Mouse (Mus musculus) forebrain, embryonic 16.5 days (tissue): Measurements from ENCODE around the gene Arrdc2. TPM values are rescaled to one million over a fixed set of nuclear protein-coding genes. Genes with fewer than 3 reads are reported as not detected.
"Not testable (repeated sequence)": the region's sequence is repeated elsewhere in the genome, so short reads cannot be mapped to it uniquely, and the experiment has no call there.

Experiments
- ATAC-seq: fragments of 200-750 bp; cut with Nextera tagmentation; 2 replicates; pipeline ENCODE4 v1.8.0; 2017; ENCODE audit warnings: mild to moderate bottlenecking, moderate library complexity
- H3K27ac ChIP-seq: fragments of 300-500 bp; sonication (generic); 2 replicates; pipeline ENCODE4 v1.5.1; 2014; ENCODE audit warnings: low read length, control low read depth
- H3K27me3 ChIP-seq: fragments of 300-500 bp; sonication (generic); replicated peaks from 2 replicates; pipeline ENCODE4 v1.6.1; 2014; ENCODE audit warnings: low read length; ENCODE audit not compliant: control insufficient read depth, insufficient read depth
- H3K36me3 ChIP-seq: fragments of 300-500 bp; sonication (generic); 2 replicates; pipeline ENCODE4 v1.6.1; 2014; ENCODE audit not compliant: control insufficient read depth, insufficient read depth
- H3K4me1 ChIP-seq: fragments of 300-500 bp; sonication (generic); replicated peaks from 2 replicates; pipeline ENCODE4 v1.6.1; 2014; ENCODE audit warnings: low read length; ENCODE audit not compliant: control insufficient read depth, insufficient read depth
- H3K4me2 ChIP-seq: fragments of 300-500 bp; sonication (generic); 2 replicates; pipeline ENCODE4 v1.6.1; 2014; ENCODE audit warnings: mild to moderate bottlenecking, low read length, control low read depth
- H3K4me3 ChIP-seq: fragments of 300-500 bp; sonication (generic); replicated peaks from 2 replicates; pipeline ENCODE4 v1.5.1; 2014; ENCODE audit warnings: mild to moderate bottlenecking, low read length, control low read depth
- H3K9ac ChIP-seq: fragments of 300-500 bp; sonication (generic); replicated peaks from 2 replicates; pipeline ENCODE4 v1.6.1; 2014; ENCODE audit warnings: low read depth, low read length, control low read depth
- H3K9me3 ChIP-seq: fragments of 300-500 bp; sonication (generic); 2 replicates; pipeline ENCODE4 v1.6.1; 2016; ENCODE audit warnings: low read length; ENCODE audit not compliant: control insufficient read depth
- WGBS: fragments of 180-500 bp; shearing (Covaris S2); extraction: QIAGEN DNeasy Blood & Tissue Kit; methylation state at CpG from one replicate; pipeline ENCODE4 v1.1.7; 2014; 5-methylcytosine and 5-hydroxymethylcytosine counted together
- polyA plus RNA-seq: library from polyadenylated mRNA; unstranded; fragments of >200 nt; fragmentation: Nextera tagmentation; extraction: Ambion mirVana; gene quantifications from 2 replicates; pipeline ENCODE4 v1.2.1, GENCODE M21; 2015

Gene Arrdc2
- polyA plus RNA-seq, 1 experiment from 2014 or later: 7.4 TPM

GRCm38 (mm10) chr8:70833520-70833919 lies 6.0 kb downstream of the Arrdc2 start:
- H3K4me3 ChIP-seq: no peak overlapping the region
- peaks cover 3% of the 10 kb centered on the region for H3K4me1 ChIP-seq
- no peaks in the 10 kb centered on the region for H3K9me3 ChIP-seq
- no peaks in the 10 kb centered on the region for H3K36me3 ChIP-seq
- H3K9ac ChIP-seq: no peak overlapping the region
- H3K27ac ChIP-seq: no peak overlapping the region
- H3K27me3 ChIP-seq: no peaks in the 10 kb centered on the region
- no peak for ATAC-seq
- WGBS: 47% methylated on average over 15 of the region's 15 CpGs
- no peak overlapping the region for H3K4me2 ChIP-seq

GRCm38 (mm10) chr8:70833018-70833482 lies 6.5 kb downstream of the Arrdc2 start:
- Histone ChIP-seq H3K9ac (no peak overlapping the region), H3K4me1 (no peaks in the 10 kb centered on the region), H3K4me2 (no peak overlapping the region), H3K27ac (no peak overlapping the region), H3K27me3 (no peaks in the 10 kb centered on the region), H3K36me3 (no peaks in the 10 kb centered on the region), H3K4me3 (no peak overlapping the region), H3K9me3 (no peaks in the 10 kb centered on the region)
- WGBS: 61% methylated on average over 9 of the region's 9 CpGs
- no peak for ATAC-seq

GRCm38 (mm10) chr8:70832371-70832770 lies 7.1 kb downstream of the Arrdc2 start:
- H3K9ac ChIP-seq: no peak overlapping the region
- H3K4me2 ChIP-seq: no peak overlapping the region
- no peaks in the 10 kb centered on the region for H3K4me1 ChIP-seq
- no peaks in the 10 kb centered on the region for H3K36me3 ChIP-seq
- no peak overlapping the region for H3K4me3 ChIP-seq
- no peaks in the 10 kb centered on the region for H3K27me3 ChIP-seq
- no peaks in the 10 kb centered on the region for H3K9me3 ChIP-seq
- no peak for ATAC-seq
- WGBS: 51% methylated on average over 11 of the region's 11 CpGs
- H3K27ac ChIP-seq: no peak overlapping the region

DNA sequence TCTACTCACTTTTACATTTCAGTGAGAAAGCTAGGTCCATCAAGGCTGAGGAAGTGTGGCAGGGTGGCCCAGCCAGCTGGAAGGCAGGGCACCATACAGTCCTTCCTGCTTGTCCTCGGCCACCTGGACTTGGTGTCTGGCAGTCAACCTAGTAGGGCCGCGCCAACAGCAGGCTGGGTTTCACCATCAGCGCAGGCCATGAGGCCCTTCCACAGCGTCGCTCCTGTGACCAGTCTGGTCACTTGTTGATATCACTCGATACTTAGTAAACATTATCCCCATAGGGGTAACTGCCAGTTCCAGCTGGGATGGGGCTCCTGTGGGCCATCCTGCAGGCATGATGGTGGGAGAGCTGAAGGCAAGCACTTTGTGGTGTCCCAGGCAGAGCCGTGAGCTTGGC lies 8.0 kb downstream of the Arrdc2 start:
- no peak overlapping the region for H3K4me2 ChIP-seq
- H3K9me3 ChIP-seq: no peaks in the 10 kb centered on the region; the same call in 1 of the 2 replicates
- no peak overlapping the region for H3K4me3 ChIP-seq
- no peak for ATAC-seq
- H3K27ac ChIP-seq: no peak overlapping the region
- H3K4me1 ChIP-seq: no peaks in the 10 kb centered on the region
- 82% methylated on average over 8 of the region's 8 CpGs for WGBS
- no peaks in the 10 kb centered on the region for H3K36me3 ChIP-seq
- no peak overlapping the region for H3K9ac ChIP-seq
- no peaks in the 10 kb centered on the region for H3K27me3 ChIP-seq

GRCm38 (mm10) chr8:70827796-70828195 lies 11.7 kb downstream of the Arrdc2 start:
- Histone ChIP-seq H3K4me2 (no peak overlapping the region), H3K27ac (no peak overlapping the region), H3K4me3 (no peak overlapping the region), H3K4me1 (no peaks in the 10 kb centered on the region), H3K9ac (no peak overlapping the region), H3K27me3 (no peaks in the 10 kb centered on the region), H3K36me3 (no peaks in the 10 kb centered on the region), H3K9me3 (no peaks in the 10 kb centered on the region; the same call in 1 of the 2 replicates)
- WGBS: 89% methylated on average over 1 of the region's 1 CpGs
- ATAC-seq: no peak

GRCm38 (mm10) chr8:70827010-70827409 lies 12.5 kb downstream of the Arrdc2 start:
- Histone ChIP-seq H3K4me2 (no peak overlapping the region), H3K4me1 (no peaks in the 10 kb centered on the region), H3K27me3 (no peaks in the 10 kb centered on the region), H3K4me3 (no peak overlapping the region), H3K9me3 (no peaks in the 10 kb centered on the region; the same call in 1 of the 2 replicates), H3K36me3 (no peaks in the 10 kb centered on the region), H3K9ac (no peak overlapping the region), H3K27ac (no peak overlapping the region)
- WGBS: 93% methylated on average over 2 of the region's 2 CpGs
- no peak for ATAC-seq

GRCm38 (mm10) chr8:70825816-70826215 lies 13.7 kb downstream of the Arrdc2 start:
- Histone ChIP-seq H3K4me2 (no peak overlapping the region), H3K4me3 (no peak overlapping the region), H3K4me1 (no peaks in the 10 kb centered on the region), H3K9ac (no peak overlapping the region), H3K36me3 (no peaks in the 10 kb centered on the region), H3K27me3 (peaks cover 6% of the 10 kb centered on the region), H3K9me3 (no peaks in the 10 kb centered on the region; the same call in 1 of the 2 replicates), H3K27ac (no peak overlapping the region)
- 87% methylated on average over 8 of the region's 8 CpGs for WGBS
- ATAC-seq: no peak

DNA sequence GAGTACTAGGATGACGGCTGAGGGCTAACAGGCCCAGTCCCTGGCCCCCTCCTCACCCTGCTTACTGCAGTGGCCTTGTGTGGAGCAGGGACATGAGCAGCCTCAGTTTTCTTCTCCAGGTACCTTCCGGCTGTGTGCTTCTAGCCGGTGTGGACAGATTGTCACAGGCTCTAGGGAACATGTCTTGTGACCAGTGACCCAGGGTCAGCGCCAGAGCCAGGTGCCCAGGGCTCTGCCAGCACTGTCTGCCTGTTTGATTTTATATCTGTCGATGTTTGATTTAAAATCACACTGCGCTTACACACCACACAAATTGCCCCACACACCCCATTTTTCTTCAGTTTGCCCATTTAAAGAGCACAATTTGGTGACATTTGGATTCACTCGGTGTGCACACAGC lies 15.7 kb downstream of the Arrdc2 start:
- peaks cover 9% of the 10 kb centered on the region for H3K27me3 ChIP-seq
- no peak overlapping the region for H3K4me3 ChIP-seq
- no peak overlapping the region for H3K9ac ChIP-seq
- H3K4me1 ChIP-seq: no peaks in the 10 kb centered on the region
- no peak for ATAC-seq
- 88% methylated on average over 7 of the region's 7 CpGs for WGBS
- no peaks in the 10 kb centered on the region for H3K36me3 ChIP-seq
- H3K27ac ChIP-seq: no peak overlapping the region
- H3K9me3 ChIP-seq: peaks cover 11% of the 10 kb centered on the region; the same call in 1 of the 2 replicates
- H3K4me2 ChIP-seq: no peak overlapping the region

DNA sequence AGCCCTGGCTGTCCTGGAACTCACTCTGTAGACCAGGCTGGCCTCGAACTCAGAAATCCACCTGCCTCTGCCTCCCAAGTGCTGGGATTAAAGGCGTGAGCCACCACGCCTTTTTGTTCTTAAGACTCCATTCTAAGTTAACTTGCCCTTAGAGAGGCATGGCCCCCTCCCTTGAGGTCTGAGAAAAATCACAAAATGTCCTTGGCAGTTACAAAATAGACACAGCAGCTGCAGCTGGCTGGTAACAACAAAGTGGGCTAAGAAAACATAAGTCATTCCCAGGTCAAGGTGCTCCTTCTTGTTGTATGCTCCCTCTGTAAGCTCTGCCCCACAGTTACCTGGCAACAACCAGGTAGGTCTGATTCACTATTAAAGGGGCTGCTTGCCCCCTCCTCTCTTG lies 16.9 kb downstream of the Arrdc2 start:
- H3K4me3 ChIP-seq, H3K36me3 ChIP-seq, ATAC-seq, H3K9ac ChIP-seq, H3K27me3 ChIP-seq, H3K4me1 ChIP-seq, H3K27ac ChIP-seq, H3K4me2 ChIP-seq: not testable (repeated sequence)
- H3K9me3 ChIP-seq: peaks cover 16% of the 10 kb centered on the region; the same call in 1 of the 2 replicates
- WGBS: 80% methylated on average over 3 of the region's 3 CpGs

- H3K4me3 ChIP-seq: no peak overlapping the region
- H3K27me3 ChIP-seq: peaks cover 12% of the 10 kb centered on the region
- no peak overlapping the region for H3K4me2 ChIP-seq
- H3K9me3 ChIP-seq: peaks cover 16% of the 10 kb centered on the region; the same call in 1 of the 2 replicates
- no peak overlapping the region for H3K9ac ChIP-seq
- no peak for ATAC-seq
- no peak overlapping the region for H3K27ac ChIP-seq
- no peaks in the 10 kb centered on the region for H3K4me1 ChIP-seq
- 43% methylated on average over 11 of the region's 11 CpGs for WGBS
- H3K36me3 ChIP-seq: no peaks in the 10 kb centered on the region
Observed at GRCm38 (mm10) chr8:70821992-70822391, 17.5 kb downstream of the Arrdc2 start.
